Mouse (Mus musculus) forebrain, embryonic 16.5 days (tissue): ENCODE results near the gene Arid1a. TPM values are rescaled to one million over a fixed set of nuclear protein-coding genes. Genes with fewer than 3 reads are reported as not detected.

Experiments used
- ATAC-seq: fragments of 200-750 bp; cut with Nextera tagmentation; 2 replicates; pipeline ENCODE4 v1.8.0; 2017; ENCODE audit warnings: mild to moderate bottlenecking, moderate library complexity
- H3K27ac ChIP-seq: fragments of 300-500 bp; sonication (generic); 2 replicates; pipeline ENCODE4 v1.5.1; 2014; ENCODE audit warnings: low read length, control low read depth
- H3K27me3 ChIP-seq: fragments of 300-500 bp; sonication (generic); replicated peaks from 2 replicates; pipeline ENCODE4 v1.6.1; 2014; ENCODE audit warnings: low read length; ENCODE audit not compliant: control insufficient read depth, insufficient read depth
- H3K36me3 ChIP-seq: fragments of 300-500 bp; sonication (generic); 2 replicates; pipeline ENCODE4 v1.6.1; 2014; ENCODE audit not compliant: control insufficient read depth, insufficient read depth
- H3K4me1 ChIP-seq: fragments of 300-500 bp; sonication (generic); replicated peaks from 2 replicates; pipeline ENCODE4 v1.6.1; 2014; ENCODE audit warnings: low read length; ENCODE audit not compliant: control insufficient read depth, insufficient read depth
- H3K4me2 ChIP-seq: fragments of 300-500 bp; sonication (generic); 2 replicates; pipeline ENCODE4 v1.6.1; 2014; ENCODE audit warnings: mild to moderate bottlenecking, low read length, control low read depth
- H3K4me3 ChIP-seq: fragments of 300-500 bp; sonication (generic); replicated peaks from 2 replicates; pipeline ENCODE4 v1.5.1; 2014; ENCODE audit warnings: mild to moderate bottlenecking, low read length, control low read depth
- H3K9ac ChIP-seq: fragments of 300-500 bp; sonication (generic); replicated peaks from 2 replicates; pipeline ENCODE4 v1.6.1; 2014; ENCODE audit warnings: low read depth, low read length, control low read depth
- H3K9me3 ChIP-seq: fragments of 300-500 bp; sonication (generic); 2 replicates; pipeline ENCODE4 v1.6.1; 2016; ENCODE audit warnings: low read length; ENCODE audit not compliant: control insufficient read depth
- WGBS: fragments of 180-500 bp; shearing (Covaris S2); extraction: QIAGEN DNeasy Blood & Tissue Kit; methylation state at CpG from one replicate; pipeline ENCODE4 v1.1.7; 2014; 5-methylcytosine and 5-hydroxymethylcytosine counted together
- polyA plus RNA-seq: library from polyadenylated mRNA; unstranded; fragments of >200 nt; fragmentation: Nextera tagmentation; extraction: Ambion mirVana; gene quantifications from 2 replicates; pipeline ENCODE4 v1.2.1, GENCODE M21; 2015

The Arid1a gene
- polyA plus RNA-seq, 1 experiment from 2014 or later, result 41.4 TPM

DNA sequence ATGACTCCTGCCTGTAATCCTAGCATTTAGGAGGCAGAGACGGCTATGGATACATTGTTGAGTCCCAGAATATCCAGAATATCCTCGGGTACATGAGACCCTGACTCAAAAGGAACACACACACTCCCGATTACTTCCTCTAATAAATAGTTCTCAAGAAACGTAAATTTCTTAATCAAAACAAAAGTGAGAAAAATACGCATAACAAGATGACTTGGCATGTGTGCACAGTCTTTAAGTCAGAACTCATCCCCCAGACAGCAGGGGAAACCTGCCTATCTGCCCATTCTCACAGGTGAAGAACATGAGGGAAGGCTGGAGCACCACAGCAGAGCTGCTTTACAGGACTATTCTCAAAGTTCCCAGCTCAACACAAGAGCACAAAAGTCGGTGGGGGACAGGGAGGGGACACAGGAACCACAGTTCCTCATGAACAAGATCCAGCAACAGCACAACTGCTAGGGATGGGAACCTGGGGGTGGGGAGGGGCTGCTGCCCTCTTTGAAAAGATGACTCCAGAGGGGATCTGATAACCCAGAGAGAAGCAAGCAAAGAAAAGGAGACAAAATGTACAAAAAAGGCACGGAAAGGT, 6.3 kb downstream of the Arid1a start:
- no peak overlapping the region for H3K27ac ChIP-seq
- no peaks in the 10 kb centered on the region for H3K36me3 ChIP-seq
- peak overlapping the region; percentile 89 for H3K4me3 ChIP-seq
- ATAC-seq, result no peak
- no peaks in the 10 kb centered on the region for H3K9me3 ChIP-seq
- peaks cover 56% of the 10 kb centered on the region for H3K4me1 ChIP-seq
- H3K4me2 ChIP-seq, result peak overlapping the region; percentile 97
- H3K27me3 ChIP-seq, result no peaks in the 10 kb centered on the region
- H3K9ac ChIP-seq, result peak overlapping the region; percentile 43
- 31% methylated on average over 7 of the region's 7 CpGs for WGBS

DNA sequence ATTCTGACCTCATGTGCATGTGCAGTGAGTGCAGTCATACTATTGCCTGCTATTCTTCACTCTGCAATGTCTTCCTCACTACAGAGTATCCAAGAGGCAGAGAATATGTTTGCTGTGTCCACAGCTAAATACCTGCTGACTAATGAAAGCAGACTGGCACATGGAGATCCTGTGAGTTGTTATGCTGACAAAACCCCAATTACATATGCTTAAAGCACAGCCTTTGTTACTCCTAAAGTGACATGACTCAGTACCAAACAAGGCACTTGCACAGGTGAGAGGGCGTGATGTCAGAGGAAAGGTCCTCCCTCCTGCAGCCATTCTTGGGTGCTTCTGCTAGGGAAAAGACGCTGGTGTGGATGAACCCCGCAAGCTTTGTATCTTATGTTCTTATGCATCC, 21.3 kb downstream of the Arid1a start:
- Histone ChIP-seq H3K4me2 (no peak overlapping the region), H3K27ac (no peak overlapping the region), H3K4me3 (no peak overlapping the region), H3K9me3 (no peaks in the 10 kb centered on the region), H3K27me3 (no peaks in the 10 kb centered on the region), H3K9ac (no peak overlapping the region), H3K4me1 (peaks cover 50% of the 10 kb centered on the region), H3K36me3 (no peaks in the 10 kb centered on the region)
- 83% methylated on average over 3 of the region's 3 CpGs for WGBS
- ATAC-seq, result no peak; the same call in 1 of the 2 replicates

DNA sequence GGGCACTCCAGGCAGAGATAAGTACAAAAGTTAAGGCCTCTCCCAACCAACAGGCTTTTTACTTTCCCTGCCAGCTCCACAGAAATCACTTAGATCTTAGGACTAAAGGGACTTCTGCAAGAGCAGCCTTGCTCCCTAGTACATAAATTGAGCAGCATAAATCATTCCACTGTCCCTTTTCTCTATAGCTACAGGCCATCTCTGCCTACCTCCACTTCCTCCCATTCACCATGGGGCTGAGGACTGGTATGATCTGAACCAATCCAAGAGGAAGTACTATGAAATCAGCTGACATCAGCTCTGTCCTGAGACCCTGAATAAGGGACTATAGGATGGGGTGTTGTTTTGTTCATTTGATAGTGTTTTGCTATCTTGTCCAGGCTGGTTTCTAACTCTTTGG, 26.4 kb downstream of the Arid1a start:
- ATAC-seq, result peak; percentile 1; the same call in 1 of the 2 replicates
- H3K9ac ChIP-seq, result peak overlapping the region; percentile 37

DNA sequence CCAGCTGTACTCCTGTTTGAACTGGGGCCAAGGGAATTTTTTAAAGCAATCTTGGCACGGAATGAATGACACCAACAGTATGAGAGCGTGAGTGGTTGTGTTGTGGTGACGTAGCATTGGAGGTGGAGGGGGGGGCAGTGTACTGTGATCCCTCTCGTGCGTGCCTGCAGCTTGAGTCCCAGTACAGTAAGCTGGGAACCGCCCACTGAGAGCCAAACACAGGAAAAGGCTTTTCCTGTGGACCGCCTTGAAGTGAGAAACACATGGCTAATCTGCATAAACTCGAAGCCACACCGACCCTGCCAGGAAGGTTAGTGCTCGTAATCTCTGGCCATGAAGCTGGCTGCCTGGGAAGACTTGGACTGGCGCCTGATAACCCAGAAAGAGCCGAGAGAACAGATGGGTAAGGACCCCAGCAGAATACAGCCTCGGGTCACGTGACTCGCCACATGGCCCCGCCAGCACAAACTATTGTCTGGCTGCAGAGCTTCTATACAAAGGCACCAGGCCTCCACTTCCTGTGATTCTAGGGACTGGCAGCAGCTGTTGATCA, 27.0 kb downstream of the Arid1a start:
- Histone ChIP-seq H3K27ac (peak overlapping the region; percentile 97), H3K4me3 (peak overlapping the region; percentile 20), H3K4me1 (peaks cover 88% of the 10 kb centered on the region), H3K9ac (peak overlapping the region; percentile 37), H3K4me2 (peak overlapping the region; percentile 50), H3K36me3 (no peaks in the 10 kb centered on the region), H3K9me3 (no peaks in the 10 kb centered on the region), H3K27me3 (no peaks in the 10 kb centered on the region)
- ATAC-seq, result peak; percentile 95
- under 1% methylated on average over 16 of the region's 16 CpGs for WGBS

More for the DNA sequence above, 26.4 kb downstream of the Arid1a start:
- no peaks in the 10 kb centered on the region for H3K27me3 ChIP-seq
- H3K4me1 ChIP-seq, result peaks cover 87% of the 10 kb centered on the region
- H3K4me3 ChIP-seq, result peak overlapping the region; percentile 20
- peak overlapping the region; percentile 50 for H3K4me2 ChIP-seq
- H3K27ac ChIP-seq, result peak overlapping the region; percentile 97
- H3K9me3 ChIP-seq, result no peaks in the 10 kb centered on the region
- H3K36me3 ChIP-seq, result no peaks in the 10 kb centered on the region

DNA sequence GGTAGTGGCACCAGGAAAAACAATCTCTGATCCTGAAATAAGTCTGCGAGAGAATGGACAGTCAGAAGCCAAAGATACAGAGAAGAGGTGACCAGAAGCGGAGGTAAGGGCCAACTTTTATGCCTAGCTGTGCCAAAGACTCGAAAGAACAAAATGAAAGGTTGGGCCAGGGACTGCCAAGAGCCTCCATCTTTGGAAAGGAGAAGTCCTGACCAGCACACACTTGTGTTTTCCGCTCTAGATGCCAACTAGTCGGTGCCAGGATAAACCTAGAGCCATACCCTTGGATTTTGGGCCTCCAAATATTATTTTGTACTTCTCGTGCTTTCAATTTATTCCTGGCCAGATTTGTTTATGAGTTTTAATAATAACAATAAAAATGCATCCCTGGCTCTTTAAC, 27.6 kb downstream of the Arid1a start:
- no peak overlapping the region for H3K9ac ChIP-seq
- no peaks in the 10 kb centered on the region for H3K27me3 ChIP-seq
- 35% methylated on average over 6 of the region's 6 CpGs for WGBS
- H3K4me3 ChIP-seq, result peak overlapping the region; percentile 20
- H3K27ac ChIP-seq, result peak overlapping the region; percentile 97
- peaks cover 84% of the 10 kb centered on the region for H3K4me1 ChIP-seq
- H3K9me3 ChIP-seq, result no peaks in the 10 kb centered on the region
- no peak for ATAC-seq
- H3K4me2 ChIP-seq, result peak overlapping the region; percentile 50
- H3K36me3 ChIP-seq, result no peaks in the 10 kb centered on the region

DNA sequence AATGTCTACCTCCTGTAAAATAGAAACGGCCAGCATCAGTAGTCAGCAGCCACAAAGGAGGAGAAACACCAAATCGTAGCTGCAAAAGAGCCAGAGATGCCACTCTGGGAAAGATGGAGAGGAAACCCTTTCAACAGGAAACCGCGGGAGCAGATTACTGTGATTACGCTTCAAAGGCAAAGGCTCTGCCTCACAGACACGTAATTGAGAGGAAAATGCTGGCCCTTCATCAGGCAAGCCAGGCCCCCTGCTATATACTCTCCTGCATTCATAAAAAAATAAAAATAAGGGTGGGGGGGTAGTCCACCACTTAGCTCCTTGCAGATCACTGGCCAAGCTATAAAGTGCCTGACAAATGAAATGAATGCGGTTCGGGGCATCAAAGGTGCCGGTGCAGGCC, 28.3 kb downstream of the Arid1a start:
- Histone ChIP-seq H3K4me2 (peak overlapping the region; percentile 50), H3K4me1 (peaks cover 79% of the 10 kb centered on the region), H3K27me3 (no peaks in the 10 kb centered on the region), H3K27ac (peak overlapping the region; percentile 97; the same call in 1 of the 2 replicates), H3K36me3 (no peaks in the 10 kb centered on the region), H3K4me3 (no peak overlapping the region), H3K9ac (no peak overlapping the region), H3K9me3 (no peaks in the 10 kb centered on the region)
- no peak for ATAC-seq
- 12% methylated on average over 9 of the region's 9 CpGs for WGBS

DNA sequence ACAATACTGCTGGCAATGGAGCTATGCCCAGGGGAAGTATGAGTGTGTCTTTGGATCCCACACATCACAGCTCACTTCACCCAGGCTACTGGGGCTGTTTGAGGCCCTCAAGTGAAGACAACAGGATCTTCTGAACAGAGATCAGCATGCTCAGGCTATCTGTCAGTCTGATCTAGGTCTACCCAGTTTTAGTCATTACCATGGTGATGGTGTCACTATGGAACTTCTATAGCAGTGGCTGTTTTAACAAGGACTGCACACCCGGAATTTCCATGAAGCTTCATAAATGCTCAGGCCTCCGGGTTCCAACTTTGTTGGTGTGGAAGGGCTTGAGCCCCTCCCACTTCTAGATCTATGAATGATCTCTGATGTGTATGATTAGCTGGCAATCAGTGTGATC, 30.9 kb downstream of the Arid1a start:
- Histone ChIP-seq H3K4me3 (no peak overlapping the region), H3K9ac (no peak overlapping the region), H3K36me3 (peaks cover 9% of the 10 kb centered on the region), H3K27ac (no peak overlapping the region), H3K4me2 (no peak overlapping the region), H3K27me3 (no peaks in the 10 kb centered on the region), H3K9me3 (no peaks in the 10 kb centered on the region), H3K4me1 (peaks cover 57% of the 10 kb centered on the region)
- WGBS, result 51% methylated on average over 2 of the region's 2 CpGs
- ATAC-seq, result no peak

DNA sequence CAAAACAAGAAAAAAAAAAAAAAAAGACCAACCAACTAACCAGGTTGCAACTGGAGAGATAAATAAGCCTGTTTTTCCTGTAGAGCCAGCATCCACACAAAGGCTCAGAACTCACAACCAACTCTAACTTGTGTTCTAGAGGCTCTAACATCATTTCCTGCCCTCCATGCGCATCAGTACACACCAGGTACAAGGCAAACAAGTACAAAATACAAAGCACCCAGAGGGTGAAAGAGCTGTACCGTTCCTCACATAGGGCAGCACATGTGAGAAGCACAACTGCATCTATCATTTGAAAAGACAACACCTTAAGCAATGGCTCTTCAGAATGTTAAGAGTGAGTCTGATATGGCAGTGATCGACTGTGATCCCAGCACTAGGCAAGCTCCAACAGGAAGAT, 36.8 kb downstream of the Arid1a start:
- no peak overlapping the region for H3K4me3 ChIP-seq
- no peak overlapping the region for H3K9ac ChIP-seq
- peaks cover 24% of the 10 kb centered on the region for H3K36me3 ChIP-seq
- peaks cover 4% of the 10 kb centered on the region; the same call in 1 of the 2 replicates for H3K4me1 ChIP-seq
- no peak overlapping the region for H3K4me2 ChIP-seq
- no peaks in the 10 kb centered on the region for H3K9me3 ChIP-seq
- H3K27ac ChIP-seq, result no peak overlapping the region
- ATAC-seq, result no peak
- WGBS, result 88% methylated on average over 3 of the region's 3 CpGs
- H3K27me3 ChIP-seq, result no peaks in the 10 kb centered on the region

DNA sequence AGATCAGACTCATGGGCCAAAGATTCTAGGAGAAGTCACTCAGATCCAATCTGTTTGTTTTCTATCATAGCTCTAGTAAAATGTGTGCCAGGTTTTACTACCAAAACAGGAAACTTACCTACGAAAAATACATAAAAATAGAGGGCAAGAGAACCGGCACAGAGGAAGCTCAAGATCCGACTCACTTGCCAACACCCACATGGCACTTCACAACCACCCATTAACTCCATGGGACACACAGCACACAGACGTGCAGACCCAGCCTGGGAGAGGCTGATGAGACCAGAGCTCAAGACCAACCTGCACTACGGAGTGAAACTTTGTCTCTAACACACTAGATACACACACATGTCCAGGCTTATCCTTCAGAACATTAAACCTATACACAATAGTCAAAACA, 43.8 kb downstream of the Arid1a start:
- Histone ChIP-seq H3K27ac (no peak overlapping the region), H3K36me3 (0 out of 2 replicates have a peak, but pooled peaks cover 3% of the 10 kb centered on the region), H3K9ac (no peak overlapping the region), H3K4me1 (0 out of 2 replicates have a peak, but pooled peaks cover 2% of the 10 kb centered on the region), H3K4me3 (no peak overlapping the region), H3K9me3 (no peaks in the 10 kb centered on the region), H3K27me3 (no peaks in the 10 kb centered on the region), H3K4me2 (no peak overlapping the region)
- 82% methylated on average over 5 of the region's 5 CpGs for WGBS
- no peak for ATAC-seq
